Mouse (Mus musculus): ENCODE measurements around the gene Naif1.

DNA sequence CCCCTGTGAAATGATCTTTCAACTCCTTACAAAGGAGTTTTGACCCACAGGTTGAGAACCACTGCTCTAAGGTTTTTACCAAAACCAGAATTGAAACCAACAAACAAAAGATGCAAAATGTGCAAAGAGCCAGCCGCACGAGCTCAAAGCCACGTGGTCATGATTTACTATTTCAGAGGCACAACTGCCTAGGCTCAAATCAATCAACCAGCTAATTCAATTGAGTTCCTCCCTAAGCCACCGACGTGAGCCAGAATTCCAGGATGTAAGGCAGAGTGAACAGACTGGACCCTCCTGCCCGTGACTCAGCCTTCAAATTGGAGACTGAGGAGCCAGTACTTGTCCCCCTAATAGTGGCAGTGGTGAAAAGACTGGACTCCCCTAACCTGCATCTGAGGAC, 11.1 kb upstream of the Naif1 start:
- TF ChIP-seq POLR2A (IDR thresholded peaks at IDR 0.05; ENCODE audit: extremely low read depth, insufficient read depth, low read length) (no peak), CTCF (IDR thresholded peaks at IDR 0.05; ENCODE audit: low read depth, low read length) (no peak)

Measured in liver, adult 2 months (tissue).